Mouse (Mus musculus): ENCODE measurements at regions not wholly inside any gene's neighbourhood (a gene's known extent, or its start where the extent isn't known, plus 50 kb on each side); places are given as distances from the start of the nearest gene placed in this dataset.

DNA sequence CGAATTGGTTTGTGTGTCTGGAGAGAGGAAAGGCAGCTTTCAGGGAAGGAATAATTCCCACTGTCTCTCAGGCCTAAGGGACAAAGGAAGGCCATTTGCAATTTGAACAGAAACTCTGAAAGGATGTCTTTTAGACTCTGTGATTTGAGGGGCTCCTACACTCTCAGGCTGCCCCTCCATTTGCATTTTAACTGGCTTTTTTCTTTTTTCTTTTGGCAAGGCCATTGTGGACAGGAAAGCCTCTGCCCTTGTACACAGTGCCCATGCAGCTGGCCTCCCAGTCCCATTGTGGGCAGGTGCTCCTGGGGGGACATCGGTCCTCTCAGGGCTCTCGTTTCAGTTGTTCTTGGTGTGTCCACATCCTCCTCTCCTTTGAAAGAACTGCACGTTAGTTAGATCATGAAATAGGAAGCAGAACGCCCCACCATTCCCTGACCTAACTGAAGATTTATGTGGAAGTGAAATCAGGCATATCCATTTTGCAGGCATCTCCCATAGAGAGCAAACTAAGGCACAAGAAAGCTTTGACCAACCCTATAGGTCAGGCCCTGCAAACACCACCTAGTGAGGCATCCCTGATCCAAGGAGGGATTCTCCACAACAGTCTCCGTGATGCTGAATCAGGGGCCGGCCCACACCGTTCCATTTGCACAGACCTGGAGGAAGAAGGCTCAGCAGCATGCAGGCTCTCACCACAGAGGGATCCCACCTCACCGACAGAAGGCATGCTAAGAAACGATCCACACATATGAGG, 127.5 kb upstream of the Cops8 start:
- peak overlapping the region; percentile 30 for H3K27ac ChIP-seq (replicated peaks)
- WGBS: 26% methylated on average over 10 of the region's 10 CpGs
- ATAC-seq (ENCODE audit: low FRiP score): peak; percentile 63

DNA sequence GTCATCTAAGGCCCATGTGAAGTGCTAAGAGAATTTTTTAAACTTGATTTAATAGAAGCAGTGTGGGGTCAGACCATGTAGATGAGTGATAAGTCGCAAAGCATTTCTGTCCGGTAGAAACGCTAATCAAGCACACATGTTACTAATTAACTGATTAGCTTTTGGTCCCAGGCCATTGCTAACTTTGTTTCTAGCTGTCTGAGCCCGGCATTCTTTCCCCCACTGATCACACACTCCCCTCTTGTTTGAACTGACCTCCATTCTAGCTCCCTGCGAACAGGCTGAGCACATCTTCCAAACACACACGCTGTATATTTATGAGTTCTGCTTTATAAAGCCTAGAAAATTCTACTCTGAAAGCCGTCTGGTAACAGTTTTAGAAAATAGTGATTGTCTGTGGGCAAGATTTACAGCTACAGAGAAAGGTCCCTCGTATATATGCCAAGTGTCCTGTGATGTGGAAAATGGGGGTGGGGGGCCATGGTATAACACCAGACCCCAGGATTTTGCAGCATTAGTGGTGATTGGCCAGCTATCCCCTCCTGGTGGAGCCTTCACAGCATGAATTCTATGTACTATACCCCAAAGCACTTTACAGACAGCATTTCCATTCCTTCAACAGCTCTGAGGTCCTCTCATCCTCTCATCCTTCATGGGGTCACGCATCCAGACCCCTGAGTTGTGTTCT, 126.1 kb upstream of the Cops8 start:
- Histone ChIP-seq H3K4me1 (peaks cover 25% of the 10 kb centered on the region), H3K4me2 (no peak overlapping the region), H3K27me3 (replicated peaks) (no peaks in the 10 kb centered on the region), H3K9me3 (replicated peaks) (no peaks in the 10 kb centered on the region), H3K4me3 (replicated peaks) (no peak overlapping the region), H3K27ac (replicated peaks) (no peak overlapping the region), H3K36me3 (no peaks in the 10 kb centered on the region), H3K9ac (replicated peaks) (no peak overlapping the region)
- ATAC-seq (ENCODE audit: low FRiP score): no peak
- WGBS: 22% methylated on average over 9 of the region's 9 CpGs

More for the DNA sequence above, 127.5 kb upstream of the Cops8 start:
- Histone ChIP-seq H3K36me3 (no peaks in the 10 kb centered on the region), H3K9me3 (replicated peaks) (no peaks in the 10 kb centered on the region), H3K4me1 (peaks cover 34% of the 10 kb centered on the region), H3K4me2 (no peak overlapping the region), H3K4me3 (replicated peaks) (no peak overlapping the region), H3K27me3 (replicated peaks) (no peaks in the 10 kb centered on the region), H3K9ac (replicated peaks) (no peak overlapping the region)

DNA sequence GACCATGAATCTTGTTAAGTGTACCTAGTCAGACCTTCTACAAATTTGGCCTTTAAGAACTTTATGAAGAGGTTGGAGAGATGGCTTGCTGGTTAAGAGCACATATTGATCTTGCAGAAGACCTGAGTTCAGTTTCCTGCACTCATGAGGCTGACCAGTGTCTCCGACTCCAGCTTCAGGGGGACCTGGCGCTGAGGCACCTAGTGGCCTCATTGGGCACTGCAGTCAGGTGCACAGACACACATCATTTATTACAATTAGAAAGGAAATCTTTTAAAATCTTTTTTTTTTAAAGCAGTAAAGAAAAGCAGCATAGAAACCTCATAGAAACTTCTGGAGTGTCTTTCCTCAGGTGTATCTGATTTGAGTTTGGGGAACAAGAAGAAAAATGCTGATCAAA, 123.9 kb upstream of the Cops8 start:
- Histone ChIP-seq H3K27ac (replicated peaks) (no peak overlapping the region), H3K27me3 (replicated peaks) (no peaks in the 10 kb centered on the region), H3K9ac (replicated peaks) (no peak overlapping the region), H3K4me1 (peaks cover 25% of the 10 kb centered on the region), H3K36me3 (no peaks in the 10 kb centered on the region), H3K9me3 (replicated peaks) (no peaks in the 10 kb centered on the region), H3K4me3 (replicated peaks) (no peak overlapping the region), H3K4me2 (no peak overlapping the region)
- ATAC-seq (ENCODE audit: low FRiP score): no peak
- WGBS: 95% methylated on average over 2 of the region's 2 CpGs

DNA sequence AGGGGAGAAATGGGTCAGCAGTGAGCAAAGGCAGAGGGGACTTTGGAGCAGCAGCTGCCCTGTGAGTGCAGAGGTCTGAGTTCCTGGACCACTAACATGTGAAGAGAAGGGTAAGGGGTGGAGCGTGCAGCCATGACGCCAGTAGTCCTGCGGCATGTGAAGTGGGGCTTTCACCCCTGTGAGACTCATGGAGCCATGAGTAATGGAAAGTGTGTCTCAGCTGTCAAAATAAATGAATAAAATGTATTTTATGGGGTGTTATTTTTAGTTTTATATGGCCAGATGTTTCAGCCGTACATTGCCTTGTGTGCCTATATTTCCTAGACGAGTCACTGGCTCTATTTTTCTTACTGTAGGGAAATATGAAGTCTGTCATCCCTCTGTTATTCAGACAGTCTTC, 121.5 kb upstream of the Cops8 start:
- no peak overlapping the region for H3K9ac ChIP-seq (replicated peaks)
- H3K4me3 ChIP-seq (replicated peaks): no peak overlapping the region
- H3K4me1 ChIP-seq: peaks cover 10% of the 10 kb centered on the region
- no peak overlapping the region for H3K27ac ChIP-seq (replicated peaks)
- H3K4me2 ChIP-seq: no peak overlapping the region
- ATAC-seq (ENCODE audit: low FRiP score): no peak
- no peaks in the 10 kb centered on the region for H3K36me3 ChIP-seq
- 77% methylated on average over 5 of the region's 5 CpGs for WGBS
- H3K9me3 ChIP-seq (replicated peaks): no peaks in the 10 kb centered on the region
- no peaks in the 10 kb centered on the region for H3K27me3 ChIP-seq (replicated peaks)

DNA sequence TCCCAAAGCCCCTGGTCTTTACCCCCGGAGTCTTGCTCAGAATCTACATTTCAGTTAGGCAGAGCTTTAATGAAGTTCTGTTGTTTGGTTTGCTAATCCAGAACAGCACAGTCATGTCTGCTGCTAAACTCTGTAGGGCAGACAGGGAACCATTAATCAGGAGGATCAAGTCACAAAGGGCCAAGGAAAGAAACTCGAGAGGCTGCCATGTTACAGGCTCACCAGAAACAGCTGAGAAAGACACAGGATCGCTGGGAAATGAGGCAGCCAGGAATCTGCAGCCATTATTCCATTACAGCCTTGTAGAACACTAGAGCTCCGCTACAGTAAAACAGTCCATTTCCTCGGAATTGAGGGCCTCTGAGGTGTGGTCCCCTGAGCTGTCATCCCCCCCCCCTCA, 121.1 kb upstream of the Cops8 start:
- no peak overlapping the region for H3K9ac ChIP-seq (replicated peaks)
- H3K27ac ChIP-seq (replicated peaks): no peak overlapping the region
- H3K4me1 ChIP-seq: peaks cover 7% of the 10 kb centered on the region
- H3K4me2 ChIP-seq: no peak overlapping the region
- no peak overlapping the region for H3K4me3 ChIP-seq (replicated peaks)
- no peaks in the 10 kb centered on the region for H3K27me3 ChIP-seq (replicated peaks)
- H3K36me3 ChIP-seq: no peaks in the 10 kb centered on the region
- no peaks in the 10 kb centered on the region for H3K9me3 ChIP-seq (replicated peaks)
- 55% methylated on average over 5 of the region's 5 CpGs for WGBS
- ATAC-seq (ENCODE audit: low FRiP score): no peak

DNA sequence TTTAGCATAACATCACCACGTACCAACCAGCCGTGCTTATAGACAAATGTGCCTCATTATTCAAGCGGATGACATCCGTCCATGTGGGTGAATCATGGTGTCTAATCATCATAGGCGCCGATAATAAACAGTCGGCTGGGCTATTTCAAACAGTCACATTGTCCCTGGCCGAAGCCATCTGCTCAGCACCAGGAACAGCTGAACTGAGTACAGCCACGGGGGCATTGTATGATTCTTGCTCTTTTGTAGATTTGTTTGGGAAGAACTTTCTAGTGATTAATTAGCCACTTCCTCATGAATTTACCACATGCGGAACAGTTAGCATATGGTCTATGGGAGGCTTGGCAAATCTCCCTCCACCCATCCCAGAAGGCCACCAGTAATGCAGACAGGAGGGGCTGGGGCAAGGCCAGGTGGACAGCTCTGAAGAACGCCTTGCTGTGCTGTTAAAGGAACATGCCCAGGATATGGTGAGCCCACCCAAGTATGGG, 116.4 kb upstream of the Cops8 start:
- 25% methylated on average over 11 of the region's 11 CpGs for WGBS

DNA sequence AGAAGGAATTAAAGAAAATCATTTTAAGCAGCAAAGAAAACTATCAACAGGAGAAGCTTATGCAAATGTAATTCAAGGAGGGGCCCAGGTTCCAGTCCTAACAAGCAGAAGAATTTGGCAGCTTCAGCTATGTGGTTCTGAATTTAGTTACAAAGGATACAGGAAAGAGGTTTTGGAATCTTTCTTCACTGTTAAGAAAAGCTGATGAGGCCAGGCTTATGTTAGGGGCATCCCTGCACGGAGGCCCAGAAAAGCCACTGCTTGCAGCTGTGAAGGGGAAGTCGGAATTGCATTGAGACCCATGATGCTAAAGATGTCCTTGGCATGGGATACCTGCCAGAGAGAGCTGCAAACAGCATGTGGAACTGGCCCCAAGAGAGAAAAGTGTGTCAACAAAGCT, 114.9 kb upstream of the Cops8 start:
- Histone ChIP-seq H3K4me2 (no peak overlapping the region), H3K36me3 (no peaks in the 10 kb centered on the region), H3K9me3 (replicated peaks) (no peaks in the 10 kb centered on the region), H3K4me3 (replicated peaks) (no peak overlapping the region), H3K4me1 (peaks cover 3% of the 10 kb centered on the region; the same call in 1 of the 2 replicates), H3K27ac (replicated peaks) (no peak overlapping the region), H3K27me3 (replicated peaks) (no peaks in the 10 kb centered on the region), H3K9ac (replicated peaks) (no peak overlapping the region)
- 79% methylated on average over 2 of the region's 2 CpGs for WGBS
- no peak for ATAC-seq (ENCODE audit: low FRiP score)

More for the DNA sequence above, 116.4 kb upstream of the Cops8 start:
- ATAC-seq (ENCODE audit: low FRiP score): no peak
- H3K36me3 ChIP-seq: no peaks in the 10 kb centered on the region
- peaks cover 3% of the 10 kb centered on the region; the same call in 1 of the 2 replicates for H3K4me1 ChIP-seq
- H3K9ac ChIP-seq (replicated peaks): no peak overlapping the region
- H3K27ac ChIP-seq (replicated peaks): no peak overlapping the region
- no peaks in the 10 kb centered on the region for H3K27me3 ChIP-seq (replicated peaks)
- no peaks in the 10 kb centered on the region for H3K9me3 ChIP-seq (replicated peaks)
- no peak overlapping the region for H3K4me3 ChIP-seq (replicated peaks)
- H3K4me2 ChIP-seq: no peak overlapping the region

DNA sequence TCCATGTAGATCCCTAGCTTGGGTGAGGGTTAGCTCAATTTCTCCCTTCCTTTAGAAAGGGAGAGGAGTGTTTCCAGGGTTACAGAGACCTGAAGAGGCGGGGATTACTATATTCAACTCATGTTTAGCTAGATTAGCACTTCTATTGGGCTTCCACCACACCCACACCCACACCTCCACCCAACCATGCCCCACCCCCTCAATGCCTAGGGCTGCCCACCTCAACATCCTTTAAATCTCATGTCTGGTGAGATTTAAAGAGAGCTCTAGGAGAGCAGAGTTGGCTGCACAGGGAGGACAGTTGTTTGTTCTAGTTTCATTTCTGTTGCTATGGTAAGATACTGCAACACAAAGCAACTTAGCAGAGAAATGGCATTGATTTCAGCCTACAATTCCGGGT, 113.8 kb upstream of the Cops8 start:
- H3K9ac ChIP-seq (replicated peaks): no peak overlapping the region
- H3K36me3 ChIP-seq: no peaks in the 10 kb centered on the region
- H3K4me3 ChIP-seq (replicated peaks): no peak overlapping the region
- H3K4me1 ChIP-seq: peaks cover 3% of the 10 kb centered on the region; the same call in 1 of the 2 replicates
- H3K9me3 ChIP-seq (replicated peaks): no peaks in the 10 kb centered on the region
- no peak overlapping the region for H3K27ac ChIP-seq (replicated peaks)
- H3K27me3 ChIP-seq (replicated peaks): no peaks in the 10 kb centered on the region
- 92% methylated on average over 2 of the region's 2 CpGs for WGBS
- ATAC-seq (ENCODE audit: low FRiP score): no peak
- no peak overlapping the region for H3K4me2 ChIP-seq

DNA sequence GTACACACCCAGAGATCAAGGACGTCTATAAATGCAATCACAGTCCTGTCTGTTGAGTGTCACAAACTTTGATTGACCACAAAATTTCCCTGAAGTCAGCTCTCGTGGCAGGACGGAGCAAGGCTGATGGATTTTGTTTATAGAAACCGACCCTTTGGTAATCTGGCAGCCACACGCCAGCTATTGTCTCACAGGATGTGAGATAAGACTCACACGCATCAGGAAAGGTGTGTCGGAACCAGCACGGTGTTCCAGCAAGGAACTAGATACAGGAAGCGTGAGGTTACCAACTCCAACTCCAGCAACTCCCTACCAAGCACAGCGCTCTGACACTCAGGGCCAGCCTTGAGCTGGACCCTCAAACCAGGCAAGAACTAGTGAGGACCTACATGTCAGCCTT, 112.4 kb upstream of the Cops8 start:
- Histone ChIP-seq H3K27ac (replicated peaks) (no peak overlapping the region), H3K9me3 (replicated peaks) (no peaks in the 10 kb centered on the region), H3K4me1 (peaks cover 3% of the 10 kb centered on the region; the same call in 1 of the 2 replicates), H3K4me2 (no peak overlapping the region), H3K9ac (replicated peaks) (no peak overlapping the region), H3K4me3 (replicated peaks) (no peak overlapping the region), H3K36me3 (no peaks in the 10 kb centered on the region), H3K27me3 (replicated peaks) (no peaks in the 10 kb centered on the region)
- ATAC-seq (ENCODE audit: low FRiP score): no peak
- WGBS: 95% methylated on average over 10 of the region's 10 CpGs

DNA sequence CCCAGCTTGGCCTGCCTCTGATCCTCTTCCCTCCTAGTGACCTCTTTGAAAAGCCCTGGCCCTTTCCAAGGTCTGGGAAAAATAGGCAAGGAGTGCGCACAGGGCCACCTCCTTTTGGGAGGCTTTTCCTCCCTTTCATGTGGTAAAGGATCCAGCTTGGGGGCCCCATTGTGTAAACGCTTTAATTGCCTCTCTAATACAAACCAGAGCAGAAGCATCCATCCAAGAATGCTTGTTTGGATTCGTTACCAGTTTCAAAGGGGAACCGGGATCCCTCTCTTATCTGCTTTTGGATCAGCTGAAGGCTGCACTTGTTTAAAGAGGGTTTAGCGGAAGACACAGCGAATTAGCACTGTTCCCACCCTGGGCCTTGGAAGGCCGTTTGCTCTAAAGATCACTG, 109.3 kb upstream of the Cops8 start:
- ATAC-seq (ENCODE audit: low FRiP score): no peak
- no peak overlapping the region for H3K9ac ChIP-seq (replicated peaks)
- H3K4me1 ChIP-seq: no peaks in the 10 kb centered on the region
- H3K27ac ChIP-seq (replicated peaks): no peak overlapping the region
- no peaks in the 10 kb centered on the region for H3K36me3 ChIP-seq
- WGBS: 33% methylated on average over 7 of the region's 7 CpGs
- H3K4me2 ChIP-seq: no peak overlapping the region
- no peaks in the 10 kb centered on the region for H3K27me3 ChIP-seq (replicated peaks)
- no peaks in the 10 kb centered on the region for H3K9me3 ChIP-seq (replicated peaks)
- H3K4me3 ChIP-seq (replicated peaks): no peak overlapping the region

DNA sequence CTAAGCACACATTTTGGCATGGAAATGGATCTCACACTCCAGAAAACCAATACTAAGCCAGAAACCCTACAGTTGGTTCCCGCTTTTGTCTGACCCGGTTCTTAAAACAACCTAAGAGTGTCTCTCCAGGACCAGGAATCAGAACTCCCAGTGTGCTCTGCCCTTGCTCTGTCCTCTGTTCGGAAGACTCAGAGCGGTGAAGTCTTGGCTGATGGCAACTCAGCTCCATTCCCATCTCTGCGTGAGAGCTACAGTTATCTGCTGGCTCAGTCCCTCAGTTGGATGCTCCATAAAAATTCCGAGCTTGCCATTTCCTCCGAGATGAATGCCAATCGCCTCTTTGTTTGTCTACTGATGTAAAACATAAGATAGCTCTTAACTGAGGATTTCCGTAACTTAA, 107.6 kb upstream of the Cops8 start:
- Histone ChIP-seq H3K27me3 (replicated peaks) (no peaks in the 10 kb centered on the region), H3K9ac (replicated peaks) (no peak overlapping the region), H3K4me2 (no peak overlapping the region), H3K36me3 (no peaks in the 10 kb centered on the region), H3K27ac (replicated peaks) (no peak overlapping the region), H3K9me3 (replicated peaks) (no peaks in the 10 kb centered on the region), H3K4me1 (no peaks in the 10 kb centered on the region), H3K4me3 (replicated peaks) (no peak overlapping the region)
- 72% methylated on average over 9 of the region's 9 CpGs for whole genome bisulfite sequencing
- ATAC-seq (ENCODE audit: low FRiP score): no peak

DNA sequence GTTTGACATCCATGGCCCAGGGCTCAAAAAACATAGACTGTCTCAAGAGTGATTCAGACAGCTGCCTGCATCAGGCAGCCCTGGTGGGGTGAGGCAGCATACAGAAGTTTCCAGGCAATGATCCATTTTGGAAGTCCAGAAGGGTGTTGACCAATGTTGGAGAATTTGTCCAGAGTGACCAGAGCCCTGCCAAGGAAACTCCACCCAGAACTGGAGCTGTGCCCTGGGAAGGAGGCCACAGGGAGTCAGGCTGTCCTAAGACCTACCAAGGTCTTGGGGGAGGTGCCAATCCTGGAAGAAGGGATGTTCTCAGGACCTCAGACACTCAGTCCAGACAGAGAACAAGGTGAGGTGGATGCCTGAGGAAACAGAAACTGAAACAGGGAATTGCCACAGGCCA, 105.2 kb upstream of the Cops8 start:
- Histone ChIP-seq H3K27me3 (replicated peaks) (no peaks in the 10 kb centered on the region), H3K9ac (replicated peaks) (no peak overlapping the region), H3K4me3 (replicated peaks) (no peak overlapping the region), H3K9me3 (replicated peaks) (no peaks in the 10 kb centered on the region), H3K36me3 (no peaks in the 10 kb centered on the region), H3K4me2 (no peak overlapping the region), H3K27ac (replicated peaks) (no peak overlapping the region), H3K4me1 (no peaks in the 10 kb centered on the region)
- ATAC-seq (ENCODE audit: low FRiP score): no peak

Measured in neural tube, embryonic 15.5 days (tissue).